Mouse (Mus musculus): ENCODE measurements around the gene Igdcc4. TPM values are rescaled to one million over a fixed set of nuclear protein-coding genes. Genes with fewer than 3 reads are reported as not detected.

Igdcc4 gene
- polyA plus RNA-seq, 1 experiment = not detected

- Histone ChIP-seq H3K27me3 (ENCODE audit: control insufficient read depth) (peaks cover 90% of the 10 kb centered on the region), H3K4me1 (ENCODE audit: control insufficient read depth) (no peaks in the 10 kb centered on the region)
Observed at GRCm38 (mm10) chr9:65161881-65162280, 60.6 kb downstream of the Igdcc4 start.

GRCm38 (mm10) chr9:65162711-65163639, 61.7 kb downstream of the Igdcc4 start:
- no peak for TF ChIP-seq TAL1 (IDR thresholded peaks at IDR 0.05; ENCODE audit: low read length)
- TF ChIP-seq GATA1 (IDR thresholded peaks at IDR 0.05; ENCODE audit: low read length) = no peak
- Histone ChIP-seq H3K9me3 (ENCODE audit: control insufficient read depth, low read length) (peaks cover 4% of the 10 kb centered on the region; the same call in 1 of the 2 replicates), H3K4me1 (ENCODE audit: control insufficient read depth) (no peaks in the 10 kb centered on the region), H3K27me3 (ENCODE audit: control insufficient read depth) (peaks cover 79% of the 10 kb centered on the region), H3K36me3 (ENCODE audit: control insufficient read depth) (no peaks in the 10 kb centered on the region), H3K4me3 (replicated peaks) (no peak overlapping the region)

More at GRCm38 (mm10) chr9:65161881-65162280, 60.6 kb downstream of the Igdcc4 start:
- peaks cover 4% of the 10 kb centered on the region; the same call in 1 of the 2 replicates for H3K9me3 ChIP-seq (ENCODE audit: control insufficient read depth, low read length)
- H3K36me3 ChIP-seq (ENCODE audit: control insufficient read depth) = no peaks in the 10 kb centered on the region
- TF ChIP-seq GATA1 (IDR thresholded peaks at IDR 0.05; ENCODE audit: low read length) (no peak), TAL1 (IDR thresholded peaks at IDR 0.05; ENCODE audit: low read length) (no peak)
- H3K4me3 ChIP-seq (replicated peaks) = no peak overlapping the region

GRCm38 (mm10) chr9:65164870-65165269, 63.6 kb downstream of the Igdcc4 start:
- Histone ChIP-seq H3K36me3 (ENCODE audit: control insufficient read depth) (no peaks in the 10 kb centered on the region), H3K9me3 (ENCODE audit: control insufficient read depth, low read length) (peaks cover 4% of the 10 kb centered on the region; the same call in 1 of the 2 replicates), H3K27me3 (ENCODE audit: control insufficient read depth) (peaks cover 64% of the 10 kb centered on the region), H3K4me3 (replicated peaks) (no peak overlapping the region), H3K4me1 (ENCODE audit: control insufficient read depth) (no peaks in the 10 kb centered on the region)
- no peak for TF ChIP-seq TAL1 (IDR thresholded peaks at IDR 0.05; ENCODE audit: low read length)
- TF ChIP-seq GATA1 (IDR thresholded peaks at IDR 0.05; ENCODE audit: low read length) = no peak

DNA sequence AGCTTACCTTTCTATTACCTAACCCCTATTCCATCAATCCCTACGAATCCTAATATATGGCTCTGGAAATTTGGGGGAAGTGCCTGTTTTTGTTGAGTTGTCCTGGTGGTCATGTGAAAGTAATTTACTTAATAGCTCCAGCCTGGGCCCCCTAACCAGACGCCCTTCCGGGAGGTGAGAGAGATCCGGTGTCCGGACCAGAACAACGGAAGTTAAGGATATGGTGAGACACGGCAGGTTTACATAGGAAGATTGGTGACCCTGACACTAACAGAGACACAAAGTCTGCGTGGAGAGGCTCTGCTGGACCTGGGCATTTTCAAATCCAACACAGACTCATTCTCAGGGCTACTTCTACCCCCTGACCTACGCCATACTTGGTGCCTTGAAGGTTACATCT, 65.1 kb downstream of the Igdcc4 start:
- Histone ChIP-seq H3K9me3 (ENCODE audit: control insufficient read depth, low read length) (peaks cover 4% of the 10 kb centered on the region; the same call in 1 of the 2 replicates), H3K27me3 (ENCODE audit: control insufficient read depth) (peaks cover 49% of the 10 kb centered on the region), H3K4me3 (replicated peaks) (no peak overlapping the region), H3K36me3 (ENCODE audit: control insufficient read depth) (no peaks in the 10 kb centered on the region), H3K4me1 (ENCODE audit: control insufficient read depth) (no peaks in the 10 kb centered on the region)
- TF ChIP-seq GATA1 (IDR thresholded peaks at IDR 0.05; ENCODE audit: low read length) (no peak), TAL1 (IDR thresholded peaks at IDR 0.05; ENCODE audit: low read length) (no peak)

DNA sequence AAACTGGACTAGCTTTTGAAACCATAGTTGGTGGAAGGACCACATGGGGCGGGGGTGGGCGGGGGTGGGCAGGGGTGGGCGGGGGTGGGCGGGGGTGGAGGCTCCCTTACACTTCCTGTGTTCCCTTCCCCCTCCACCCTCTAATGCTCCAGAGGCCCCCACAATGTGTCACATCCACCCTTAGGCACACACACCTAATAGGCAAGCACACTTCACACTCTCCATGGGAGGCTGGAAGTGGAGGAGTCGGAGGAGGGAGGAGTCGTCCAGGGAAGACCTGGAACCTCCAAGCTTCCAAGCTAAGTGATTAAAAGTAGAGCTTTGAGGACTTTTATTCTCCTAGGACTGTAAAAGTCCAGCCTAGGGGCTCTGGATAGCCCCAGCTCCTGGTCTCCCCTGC, 67.2 kb downstream of the Igdcc4 start:
- Histone ChIP-seq H3K36me3 (ENCODE audit: control insufficient read depth) (no peaks in the 10 kb centered on the region), H3K9me3 (ENCODE audit: control insufficient read depth, low read length) (peaks cover 4% of the 10 kb centered on the region; the same call in 1 of the 2 replicates), H3K27me3 (ENCODE audit: control insufficient read depth) (peaks cover 36% of the 10 kb centered on the region), H3K4me3 (replicated peaks) (no peak overlapping the region), H3K4me1 (ENCODE audit: control insufficient read depth) (no peaks in the 10 kb centered on the region)
- no peak for TF ChIP-seq TAL1 (IDR thresholded peaks at IDR 0.05; ENCODE audit: low read length)
- TF ChIP-seq GATA1 (IDR thresholded peaks at IDR 0.05; ENCODE audit: low read length) = no peak

DNA sequence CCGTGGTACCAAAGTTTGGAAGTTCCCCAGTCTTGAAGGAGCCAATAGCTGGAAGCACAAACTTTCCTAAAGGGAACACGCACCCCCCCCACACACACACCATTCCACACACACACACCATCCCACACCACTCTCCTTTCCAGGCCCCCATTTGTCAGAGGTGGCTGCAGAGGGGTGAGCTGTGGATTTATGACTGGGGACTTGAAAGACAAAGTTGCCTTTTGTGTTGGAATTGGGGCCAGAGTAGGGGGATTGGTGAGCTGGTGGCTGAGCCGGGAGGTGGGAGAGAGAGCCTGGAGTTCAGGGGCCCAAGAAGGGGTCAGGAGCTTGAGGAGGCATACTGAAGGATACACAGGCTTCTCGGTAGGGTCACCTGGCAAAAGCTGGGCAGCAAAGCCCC, 67.7 kb downstream of the Igdcc4 start:
- Histone ChIP-seq H3K36me3 (ENCODE audit: control insufficient read depth) (no peaks in the 10 kb centered on the region), H3K9me3 (ENCODE audit: control insufficient read depth, low read length) (peaks cover 4% of the 10 kb centered on the region; the same call in 1 of the 2 replicates), H3K27me3 (ENCODE audit: control insufficient read depth) (peaks cover 35% of the 10 kb centered on the region), H3K4me1 (ENCODE audit: control insufficient read depth) (no peaks in the 10 kb centered on the region), H3K4me3 (replicated peaks) (no peak overlapping the region)
- TF ChIP-seq TAL1 (IDR thresholded peaks at IDR 0.05; ENCODE audit: low read length) (no peak), GATA1 (IDR thresholded peaks at IDR 0.05; ENCODE audit: low read length) (no peak)

DNA sequence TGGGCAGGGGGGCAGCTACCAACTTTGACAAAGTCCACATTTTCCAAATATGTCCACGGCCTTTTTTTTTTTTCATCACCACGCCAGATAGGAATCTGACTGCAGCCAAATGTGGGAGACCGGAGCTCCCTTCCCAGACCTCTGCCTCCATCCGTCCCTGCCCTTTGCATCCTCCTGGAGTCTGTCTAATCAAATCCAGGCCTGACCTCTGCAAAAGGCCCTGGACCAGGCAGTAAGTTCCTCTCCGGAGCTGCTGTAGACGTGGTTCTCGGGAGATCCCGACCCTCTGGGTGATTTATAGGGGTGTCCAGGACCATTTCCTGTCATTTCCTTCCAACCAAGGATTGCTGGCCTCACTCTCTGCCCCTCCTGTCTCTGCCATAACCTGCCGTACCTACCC, 71.4 kb downstream of the Igdcc4 start:
- Histone ChIP-seq H3K4me1 (ENCODE audit: control insufficient read depth) (no peaks in the 10 kb centered on the region), H3K27me3 (ENCODE audit: control insufficient read depth) (peaks cover 19% of the 10 kb centered on the region), H3K36me3 (ENCODE audit: control insufficient read depth) (no peaks in the 10 kb centered on the region), H3K9me3 (ENCODE audit: control insufficient read depth, low read length) (no peaks in the 10 kb centered on the region), H3K4me3 (replicated peaks) (no peak overlapping the region)
- no peak for TF ChIP-seq TAL1 (IDR thresholded peaks at IDR 0.05; ENCODE audit: low read length)
- TF ChIP-seq GATA1 (IDR thresholded peaks at IDR 0.05; ENCODE audit: low read length) = no peak

GRCm38 (mm10) chr9:65175234-65175938, 74.1 kb downstream of the Igdcc4 start:
- no peak for TF ChIP-seq TAL1 (IDR thresholded peaks at IDR 0.05; ENCODE audit: low read length)
- TF ChIP-seq GATA1 (IDR thresholded peaks at IDR 0.05; ENCODE audit: low read length) = no peak
- no peaks in the 10 kb centered on the region for H3K9me3 ChIP-seq (ENCODE audit: control insufficient read depth, low read length)
- peaks cover 2% of the 10 kb centered on the region for H3K4me1 ChIP-seq (ENCODE audit: control insufficient read depth)
- H3K36me3 ChIP-seq (ENCODE audit: control insufficient read depth) = no peaks in the 10 kb centered on the region
- no peak overlapping the region for H3K4me3 ChIP-seq (replicated peaks)
- peaks cover 46% of the 10 kb centered on the region for H3K27me3 ChIP-seq (ENCODE audit: control insufficient read depth)

Measured in erythroblast, embryonic 14.5 days (primary cell).